In genomic region chr4:118417112-118417797, GRCm38 (mm10) we compare ENCODE assay signal across 24 mouse cellular contexts. TPM values are rescaled to one million over a fixed set of nuclear protein-coding genes. Genes with fewer than 3 reads are reported as not detected.
DNase-seq lines count a peak whose midpoint lies in the region; ATAC-seq and TF ChIP-seq lines count a peak whose summit lies in the region.
"Had no signal": no experiment of that assay in that cellular context is flagged by ENCODE, and none has a peak within 500 bp of the region (broad histone marks: within the 10 kb centered on the region; RNA-seq: fewer than 3 reads in every experiment).

No protein-coding gene starts in this region.

- intact Hi-C loops in gastrocnemius, adult 2 months (cut with DNase I), result no loop called here
- intact Hi-C loops in left cerebral cortex, adult 2 months (cut with DNase I), result no loop called here

- H3K27me3 ChIP-seq in embryonic facial prominence, embryonic 12.5 days, result no peaks in the 10 kb centered on the region
- H3K27me3 ChIP-seq in heart, embryonic 12.5 days (replicated peaks), result no peaks in the 10 kb centered on the region
- H3K27me3 ChIP-seq: heart, embryonic 13.5 days; kidney, embryonic 15.5 days; megakaryocyte, embryonic 14.5 days had no signal

- 0 out of 2 replicates have a peak, but pooled peaks have one; percentile 61 for ATAC-seq in embryonic facial prominence, embryonic 12.5 days (ENCODE audit: insufficient number of reproducible peaks, insufficient read depth, low FRiP score, low TSS enrichment)
- no peak for ATAC-seq in heart, embryonic 12.5 days (ENCODE audit: insufficient number of reproducible peaks, low FRiP score)
- ATAC-seq: intestine, embryonic 16.5 days; liver, postnatal 0 days had no signal

- WGBS in embryonic facial prominence, embryonic 12.5 days, result 64% methylated on average over 13 of the region's 13 CpGs
- 85% methylated on average over 13 of the region's 13 CpGs for WGBS in heart, embryonic 12.5 days

- no peak for DNase-seq in gastrocnemius, adult 2 months
- no peak for DNase-seq in gastrocnemius, adult 18-20 months (ENCODE audit: low spot score)
- no peak for DNase-seq in left cerebral cortex, adult 2 months (ENCODE audit: extremely low spot score in 1 of 2, low spot score in 2 of 2)
- DNase-seq in left cerebral cortex, adult 8-10 months (ENCODE audit: low spot score in 2 of 2), result no peak
- DNase-seq in gastrocnemius, postnatal 4 days (ENCODE audit: low spot score in 2 of 2), result no peak
- DNase-seq: adrenal gland, adult 8-10 months; B cell, adult 2 months; cerebellum, adult 18-20 months; embryo, embryonic 11 days; gastrocnemius, postnatal 36 days; heart, postnatal 36 days; liver; liver, postnatal 0 days; thymus, postnatal 36 days had no signal

- peak overlapping the region; percentile 28; the same call in 1 of the 2 replicates for H3K27ac ChIP-seq in gastrocnemius, adult 2 months
- H3K27ac ChIP-seq in left cerebral cortex, adult 2 months, result peak overlapping the region; percentile 65
- 0 out of 2 replicates have a peak overlapping the region, but pooled peaks have one; percentile 9 for H3K27ac ChIP-seq in bone marrow macrophage, adult 2 months (ENCODE audit: insufficient read depth, low read depth, low read length)
- no peak overlapping the region for H3K27ac ChIP-seq in embryonic facial prominence, embryonic 12.5 days
- no peak overlapping the region for H3K27ac ChIP-seq in heart, embryonic 12.5 days (ENCODE audit: poor library complexity, severe bottlenecking)
- H3K27ac ChIP-seq: heart, embryonic 13.5 days; kidney, embryonic 15.5 days; stomach, postnatal 0 days had no signal

- peaks cover 19% of the 10 kb centered on the region for H3K4me1 ChIP-seq in bone marrow macrophage, adult 2 months (ENCODE audit: control insufficient read depth, insufficient read depth, low read length)
- no peaks in the 10 kb centered on the region for H3K4me1 ChIP-seq in embryonic facial prominence, embryonic 12.5 days
- H3K4me1 ChIP-seq in heart, embryonic 12.5 days (replicated peaks), result no peaks in the 10 kb centered on the region
- H3K4me1 ChIP-seq: heart, embryonic 13.5 days; kidney, embryonic 15.5 days had no signal

- H3K9me3 ChIP-seq in embryonic facial prominence, embryonic 12.5 days, result no peaks in the 10 kb centered on the region
- no peaks in the 10 kb centered on the region for H3K9me3 ChIP-seq in heart, embryonic 12.5 days (replicated peaks)
- H3K9me3 ChIP-seq: heart, embryonic 13.5 days; kidney, embryonic 15.5 days; megakaryocyte, embryonic 14.5 days had no signal

- H3K4me2 ChIP-seq in embryonic facial prominence, embryonic 12.5 days (replicated peaks), result no peak overlapping the region
- H3K4me2 ChIP-seq in heart, embryonic 12.5 days, result no peak overlapping the region
- H3K4me2 ChIP-seq: heart, embryonic 13.5 days; kidney, embryonic 15.5 days had no signal

- no peak overlapping the region for H3K4me3 ChIP-seq in gastrocnemius, adult 2 months
- no peak overlapping the region for H3K4me3 ChIP-seq in left cerebral cortex, adult 2 months
- no peak overlapping the region for H3K4me3 ChIP-seq in bone marrow macrophage, adult 2 months (ENCODE audit: insufficient read depth, low read length)
- no peak overlapping the region for H3K4me3 ChIP-seq in embryonic facial prominence, embryonic 12.5 days
- H3K4me3 ChIP-seq in heart, embryonic 12.5 days, result no peak overlapping the region
- H3K4me3 ChIP-seq: heart, embryonic 13.5 days; kidney, embryonic 15.5 days; megakaryocyte, embryonic 14.5 days had no signal

- H3K36me3 ChIP-seq in embryonic facial prominence, embryonic 12.5 days, result peaks cover 85% of the 10 kb centered on the region
- peaks cover 92% of the 10 kb centered on the region for H3K36me3 ChIP-seq in heart, embryonic 12.5 days

- H3K9ac ChIP-seq in embryonic facial prominence, embryonic 12.5 days, result no peak overlapping the region
- H3K9ac ChIP-seq in heart, embryonic 12.5 days, result no peak overlapping the region
- H3K9ac ChIP-seq: heart, embryonic 13.5 days; kidney, embryonic 15.5 days; liver, postnatal 0 days had no signal

- no peak for TF ChIP-seq CTCF in gastrocnemius, adult 2 months (IDR thresholded peaks at IDR 0.05)
- TF ChIP-seq CTCF in left cerebral cortex, adult 2 months (IDR thresholded peaks at IDR 0.05), result no peak
- TF ChIP-seq CTCF in bone marrow macrophage, adult 2 months (IDR thresholded peaks at IDR 0.05; ENCODE audit: low read depth, low read length), result no peak

- TF ChIP-seq POLR2A in bone marrow macrophage, adult 2 months (IDR thresholded peaks at IDR 0.05; ENCODE audit: borderline replicate concordance, low read depth, low read length), result no peak

RNA-seq across cellular contexts. Expression of gene Med8, which starts 8.1 kb away (rescaled TPM):
- total RNA-seq in gastrocnemius, adult 2 months (2021), result 10 to 100 TPM; 36.5 to 37.9 TPM
- 10 to 100 TPM; 38.6 to 39.2 TPM for total RNA-seq in gastrocnemius, adult 18-20 months (2021)
- 10 to 100 TPM; 54.2 to 63.5 TPM for total RNA-seq in left cerebral cortex, adult 2 months (2021)
- total RNA-seq in left cerebral cortex, adult 8-10 months (2022), result 10 to 100 TPM; 47.8 to 56.5 (median 56.1) TPM
- polyA plus RNA-seq in bone marrow macrophage, adult 2 months (2012; ENCODE audit: insufficient read depth, insufficient read length, missing spikeins), result 57.3 and 61.5 TPM in 2 replicates
- 125 TPM in 2 replicates for polyA plus RNA-seq in embryonic facial prominence, embryonic 12.5 days (2016; fragmentation: Nextera tagmentation; extraction: Ambion mirVana)
- 79.7 and 81.3 TPM in 2 replicates for polyA plus RNA-seq in heart, embryonic 12.5 days (2016; fragmentation: Nextera tagmentation; extraction: Ambion mirVana)
- 10 to 100 TPM; 51.0 to 53.4 TPM for total RNA-seq in gastrocnemius, postnatal 4 days (2021)

RNA-seq across cellular contexts. Expression of gene Szt2, which starts 8.2 kb away (rescaled TPM):
- 1 to 10 TPM; 6.0 to 9.0 TPM for total RNA-seq in gastrocnemius, adult 2 months (2021)
- 1 to 10 TPM; 4.6 to 5.6 TPM for total RNA-seq in gastrocnemius, adult 18-20 months (2021)
- total RNA-seq in left cerebral cortex, adult 2 months (2021), result 10 to 100 TPM; 40.3 to 43.4 TPM
- total RNA-seq in left cerebral cortex, adult 8-10 months (2022), result 10 to 100 TPM; 32.2 to 40.1 (median 37.6) TPM
- polyA plus RNA-seq in bone marrow macrophage, adult 2 months (2012; ENCODE audit: insufficient read depth, insufficient read length, missing spikeins), result 14.1 and 15.9 TPM in 2 replicates
- 11.1 and 11.3 TPM in 2 replicates for polyA plus RNA-seq in embryonic facial prominence, embryonic 12.5 days (2016; fragmentation: Nextera tagmentation; extraction: Ambion mirVana)
- polyA plus RNA-seq in heart, embryonic 12.5 days (2016; fragmentation: Nextera tagmentation; extraction: Ambion mirVana), result 6.7 and 8.5 TPM in 2 replicates
- 10 to 100 TPM; 16.1 to 18.9 TPM for total RNA-seq in gastrocnemius, postnatal 4 days (2021)

RNA-seq across cellular contexts. Expression of gene Elovl1, which starts 10.6 kb away (rescaled TPM):
- total RNA-seq in gastrocnemius, adult 2 months (2021), result 1 to 10 TPM; 6.8 to 8.0 TPM
- 1 to 10 TPM; 5.0 to 6.9 TPM for total RNA-seq in gastrocnemius, adult 18-20 months (2021)
- total RNA-seq in left cerebral cortex, adult 2 months (2021), result 10 to 100 TPM; 18.6 to 25.3 TPM
- 10 to 100 TPM; 16.2 to 26.7 (median 21.1) TPM for total RNA-seq in left cerebral cortex, adult 8-10 months (2022)
- polyA plus RNA-seq in bone marrow macrophage, adult 2 months (2012; ENCODE audit: insufficient read depth, insufficient read length, missing spikeins), result 101 and 117 TPM in 2 replicates
- polyA plus RNA-seq in embryonic facial prominence, embryonic 12.5 days (2016; fragmentation: Nextera tagmentation; extraction: Ambion mirVana), result 48.4 and 50.3 TPM in 2 replicates
- 52.2 and 57.1 TPM in 2 replicates for polyA plus RNA-seq in heart, embryonic 12.5 days (2016; fragmentation: Nextera tagmentation; extraction: Ambion mirVana)
- total RNA-seq in gastrocnemius, postnatal 4 days (2021), result 10 to 100 TPM; 39.1 to 39.6 TPM

RNA-seq across cellular contexts. Expression of gene Cdc20, which starts 19.9 kb away (rescaled TPM):
- total RNA-seq in gastrocnemius, adult 2 months (2021), result under 1 TPM; 0.20 to 0.23 TPM
- total RNA-seq in gastrocnemius, adult 18-20 months (2021), result under 1 TPM in 1 of 2 experiments, not detected in 1; 0.32 TPM
- total RNA-seq in left cerebral cortex, adult 2 months (2021), result 1 to 10 TPM in 1 of 2 experiments, under 1 TPM in 1; 0.81 to 1.8 TPM
- total RNA-seq in left cerebral cortex, adult 8-10 months (2022), result 1 to 10 TPM in 3 of 4 experiments, under 1 TPM in 1; 0.82 to 2.2 (median 1.1) TPM
- polyA plus RNA-seq in bone marrow macrophage, adult 2 months (2012; ENCODE audit: insufficient read depth, insufficient read length, missing spikeins), result 24.9 and 25.5 TPM in 2 replicates
- 250 and 253 TPM in 2 replicates for polyA plus RNA-seq in embryonic facial prominence, embryonic 12.5 days (2016; fragmentation: Nextera tagmentation; extraction: Ambion mirVana)
- 157 and 163 TPM in 2 replicates for polyA plus RNA-seq in heart, embryonic 12.5 days (2016; fragmentation: Nextera tagmentation; extraction: Ambion mirVana)
- 10 to 100 TPM; 27.0 to 32.7 TPM for total RNA-seq in gastrocnemius, postnatal 4 days (2021)

RNA-seq across cellular contexts. Expression of gene Mpl, which starts 40.1 kb away (rescaled TPM):
- not detected for total RNA-seq in gastrocnemius, adult 2 months (2021)
- total RNA-seq in gastrocnemius, adult 18-20 months (2021), result not detected
- total RNA-seq in left cerebral cortex, adult 2 months (2021), result 1 to 10 TPM in 1 of 2 experiments, under 1 TPM in 1; 0.79 to 1.4 TPM
- under 1 TPM; 0.40 to 0.82 (median 0.59) TPM for total RNA-seq in left cerebral cortex, adult 8-10 months (2022)
- polyA plus RNA-seq in bone marrow macrophage, adult 2 months (2012; ENCODE audit: insufficient read depth, insufficient read length, missing spikeins), result not detected in 2 replicates
- polyA plus RNA-seq in embryonic facial prominence, embryonic 12.5 days (2016; fragmentation: Nextera tagmentation; extraction: Ambion mirVana), result 0.61 and 0.64 TPM in 2 replicates
- polyA plus RNA-seq in heart, embryonic 12.5 days (2016; fragmentation: Nextera tagmentation; extraction: Ambion mirVana), result 2.9 and 3.9 TPM in 2 replicates
- total RNA-seq in gastrocnemius, postnatal 4 days (2021), result under 1 TPM in 1 of 2 experiments, not detected in 1; 0.10 TPM
- total RNA-seq: gastrocnemius, postnatal 36 days; monocyte, adult 5-6 weeks had no signal
- polyA plus RNA-seq: neural tube, embryonic 14.5 days had no signal

Comparison
In these comparisons a context has a peak if more than half of its experiments do, and no peak if none do; other contexts are left out.
1. H3K27ac ChIP-seq: peak in gastrocnemius, adult 2 months (single experiment), left cerebral cortex, adult 2 months (single experiment) and bone marrow macrophage, adult 2 months (single experiment); none in embryonic facial prominence, embryonic 12.5 days (single experiment) and heart, embryonic 12.5 days (single experiment).